Mouse (Mus musculus): Measurements from ENCODE around the gene Clec18a. TPM values are rescaled to one million over a fixed set of nuclear protein-coding genes. Genes with fewer than 3 reads are reported as not detected.

The Clec18a gene
- total and polyA plus RNA-seq, 3 experiments: not detected

GRCm38 (mm10) chr8:111036591-111036990 is 55.6 kb downstream of the Clec18a start:
- H3K27ac ChIP-seq (ENCODE audit: control insufficient read depth, low read depth, low read length): no peak overlapping the region
- H3K4me3 ChIP-seq (ENCODE audit: control insufficient read depth in 1 of 2, insufficient read depth in 1 of 2, low read depth in 2 of 2, low read length in 2 of 2): no peak overlapping the region
- H3K27me3 ChIP-seq (ENCODE audit: control insufficient read depth in 1 of 2, insufficient read depth in 2 of 2, low read length in 2 of 2): no peaks in the 10 kb centered on the region
- TF ChIP-seq MYB (IDR thresholded peaks at IDR 0.05; ENCODE audit: low read depth, low read length) (no peak), GATA1 (IDR thresholded peaks at IDR 0.05; ENCODE audit: low read depth, low read length) (no peak), TBP (IDR thresholded peaks at IDR 0.05; ENCODE audit: low read depth, low read length) (no peak)
- no peak for DNase-seq (ENCODE audit: low read depth, low spot score)
- H3K9me3 ChIP-seq (replicated peaks; ENCODE audit: insufficient read depth, low read length): no peaks in the 10 kb centered on the region
- peaks cover 22 to 37% of the 10 kb centered on the region in 2 experiments for H3K36me3 ChIP-seq (ENCODE audit: control insufficient read depth in 1 of 2, insufficient read depth in 2 of 2, low read length in 2 of 2)
- peaks cover 5 to 19% of the 10 kb centered on the region in 2 experiments for H3K4me1 ChIP-seq (ENCODE audit: control insufficient read depth in 1 of 2, insufficient read depth in 2 of 2, low read length in 2 of 2)
- no peak overlapping the region for H3K9ac ChIP-seq (ENCODE audit: control insufficient read depth, low read depth, low read length, poor library complexity, severe bottlenecking)
- peaks cover 49% of the 10 kb centered on the region for H3K79me2 ChIP-seq (ENCODE audit: control insufficient read depth, insufficient read depth, low read length, poor library complexity)

GRCm38 (mm10) chr8:111034276-111034675 is 58.0 kb downstream of the Clec18a start:
- Histone ChIP-seq H3K4me3 (ENCODE audit: control insufficient read depth in 1 of 2, insufficient read depth in 1 of 2, low read depth in 2 of 2, low read length in 2 of 2) (peak overlapping the region; percentile 89 to 96), H3K27ac (ENCODE audit: control insufficient read depth, low read depth, low read length) (peak overlapping the region; percentile 93), H3K9me3 (replicated peaks; ENCODE audit: insufficient read depth, low read length) (no peaks in the 10 kb centered on the region), H3K79me2 (ENCODE audit: control insufficient read depth, insufficient read depth, low read length, poor library complexity) (peaks cover 49% of the 10 kb centered on the region), H3K4me1 (ENCODE audit: control insufficient read depth in 1 of 2, insufficient read depth in 2 of 2, low read length in 2 of 2) (peaks cover 5 to 27% of the 10 kb centered on the region in 2 experiments), H3K36me3 (ENCODE audit: control insufficient read depth in 1 of 2, insufficient read depth in 2 of 2, low read length in 2 of 2) (peaks cover 19 to 31% of the 10 kb centered on the region in 2 experiments), H3K9ac (ENCODE audit: control insufficient read depth, low read depth, low read length, poor library complexity, severe bottlenecking) (peak overlapping the region; percentile 94), H3K27me3 (ENCODE audit: control insufficient read depth in 1 of 2, insufficient read depth in 2 of 2, low read length in 2 of 2) (no peaks in the 10 kb centered on the region)
- DNase-seq (ENCODE audit: low read depth, low spot score): peak; percentile 75
- TF ChIP-seq MAFK (IDR thresholded peaks at IDR 0.05; ENCODE audit: borderline replicate concordance, low read depth, low read length): 0 out of 2 replicates have a peak, but pooled peaks have one; percentile 35
- peak; percentile 22; the same call in 1 of the 2 replicates for TF ChIP-seq MXI1 (IDR thresholded peaks at IDR 0.05; ENCODE audit: low read depth, low read length)
- peak; percentile 49; the same call in 1 of the 2 replicates for TF ChIP-seq MAX (IDR thresholded peaks at IDR 0.05; ENCODE audit: low read length)
- 0 out of 2 replicates have a peak, but pooled peaks have one; percentile 78 for TF ChIP-seq CHD1 (IDR thresholded peaks at IDR 0.05; ENCODE audit: low read depth, low read length)
- no peak for TF ChIP-seq MYC (IDR thresholded peaks at IDR 0.05; ENCODE audit: low read depth, low read length)
- peak; percentile 49; the same call in 1 of the 2 replicates for TF ChIP-seq TBP (IDR thresholded peaks at IDR 0.05; ENCODE audit: low read depth, low read length)

- peak overlapping the region; percentile 93 for H3K27ac ChIP-seq (ENCODE audit: control insufficient read depth, low read depth, low read length)
- H3K27me3 ChIP-seq (ENCODE audit: control insufficient read depth in 1 of 2, insufficient read depth in 2 of 2, low read length in 2 of 2): no peaks in the 10 kb centered on the region
- peak overlapping the region; percentile 89 to 96 for H3K4me3 ChIP-seq (ENCODE audit: control insufficient read depth in 1 of 2, insufficient read depth in 1 of 2, low read depth in 2 of 2, low read length in 2 of 2)
- H3K9me3 ChIP-seq (replicated peaks; ENCODE audit: insufficient read depth, low read length): no peaks in the 10 kb centered on the region
- DNase-seq (ENCODE audit: low read depth, low spot score): peak; percentile 100
- H3K4me1 ChIP-seq (ENCODE audit: control insufficient read depth in 1 of 2, insufficient read depth in 2 of 2, low read length in 2 of 2): peaks cover 5 to 27% of the 10 kb centered on the region in 2 experiments
- H3K79me2 ChIP-seq (ENCODE audit: control insufficient read depth, insufficient read depth, low read length, poor library complexity): peaks cover 46% of the 10 kb centered on the region
- peaks cover 15 to 33% of the 10 kb centered on the region in 2 experiments for H3K36me3 ChIP-seq (ENCODE audit: control insufficient read depth in 1 of 2, insufficient read depth in 2 of 2, low read length in 2 of 2)
- H3K9ac ChIP-seq (ENCODE audit: control insufficient read depth, low read depth, low read length, poor library complexity, severe bottlenecking): peak overlapping the region; percentile 94
- peak; percentile 98 for TF ChIP-seq POLR2AphosphoS2 (IDR thresholded peaks at IDR 0.05; ENCODE audit: low read length)
- TF ChIP-seq NELFE (IDR thresholded peaks at IDR 0.05; ENCODE audit: low read depth, low read length): peak; percentile 94
- peak; percentile 90; the same call in 1 of the 2 replicates for TF ChIP-seq BHLHE40 (IDR thresholded peaks at IDR 0.05; ENCODE audit: borderline replicate concordance, low read depth, low read length)
- peak; percentile 88; the same call in 1 of the 2 replicates for TF ChIP-seq JUND (IDR thresholded peaks at IDR 0.05; ENCODE audit: low read depth, low read length)
- TF ChIP-seq POLR2A (IDR thresholded peaks at IDR 0.05; ENCODE audit: control insufficient read depth in 1 of 2, insufficient read depth in 1 of 2, low read depth in 1 of 2, low read length in 2 of 2, poor library complexity in 1 of 2): peak; percentile 87 to 91
- no peak for TF ChIP-seq MEF2A (IDR thresholded peaks at IDR 0.05; ENCODE audit: extremely low read depth, insufficient replicate concordance, low read depth, low read length, poor library complexity, severe bottlenecking)
- no peak for TF ChIP-seq GABPA (IDR thresholded peaks at IDR 0.05; ENCODE audit: low read depth, low read length)
- TF ChIP-seq MYB (IDR thresholded peaks at IDR 0.05; ENCODE audit: low read depth, low read length): no peak
- TF ChIP-seq UBTF (IDR thresholded peaks at IDR 0.05; ENCODE audit: borderline replicate concordance, insufficient read depth, low read depth, low read length): no peak
- TF ChIP-seq CHD1 (IDR thresholded peaks at IDR 0.05; ENCODE audit: low read depth, low read length): no peak
- TF ChIP-seq ZMIZ1 (IDR thresholded peaks at IDR 0.05; ENCODE audit: low read depth, low read length): peak; percentile 89
- peak; percentile 51; the same call in 1 of the 2 replicates for TF ChIP-seq ETS1 (IDR thresholded peaks at IDR 0.05; ENCODE audit: low read depth, low read length)
- TF ChIP-seq ELF1 (IDR thresholded peaks at IDR 0.05; ENCODE audit: low read depth, low read length): no peak; the same call in 1 of the 2 replicates
- TF ChIP-seq TCF12 (IDR thresholded peaks at IDR 0.05; ENCODE audit: low read depth, low read length): peak; percentile 51
- TF ChIP-seq GATA1 (IDR thresholded peaks at IDR 0.05; ENCODE audit: low read depth, low read length): no peak
- no peak for TF ChIP-seq RCOR1 (IDR thresholded peaks at IDR 0.05; ENCODE audit: low read depth, low read length)
- peak; percentile 91; the same call in 1 of the 2 replicates for TF ChIP-seq TBP (IDR thresholded peaks at IDR 0.05; ENCODE audit: low read depth, low read length)
- peak; percentile 96 for TF ChIP-seq MYC (IDR thresholded peaks at IDR 0.05; ENCODE audit: low read depth, low read length)
- peak; percentile 78; the same call in 1 of the 2 replicates for TF ChIP-seq SIN3A (IDR thresholded peaks at IDR 0.05; ENCODE audit: low read length)
These were observed 58.6 kb downstream of the Clec18a start for GRCm38 (mm10) chr8:111033482-111034215.

Measured in MEL (cell line).